Mouse (Mus musculus): ENCODE measurements at regions not wholly inside any gene's neighbourhood (a gene's known extent, or its start where the extent isn't known, plus 50 kb on each side); places are given as distances from the start of the nearest gene placed in this dataset.

DNA sequence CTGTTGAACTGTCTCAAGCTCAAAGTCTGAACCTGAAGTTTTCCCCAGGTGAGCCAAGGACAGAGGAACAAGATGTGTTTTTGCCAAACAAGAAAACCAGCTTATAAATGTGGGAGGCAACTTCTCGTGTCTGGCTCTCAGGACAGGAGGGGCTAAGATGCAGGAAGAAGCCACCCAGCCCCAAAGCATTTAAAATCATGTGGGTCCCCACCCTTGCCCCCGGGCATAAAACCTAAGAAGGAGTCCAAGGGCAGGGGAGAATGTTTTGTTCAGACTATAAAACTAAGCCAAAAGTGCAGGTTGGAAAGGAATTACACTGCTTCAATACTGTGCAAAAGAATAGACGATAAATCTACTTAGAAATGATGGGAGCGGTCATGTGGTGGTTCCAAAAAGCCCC lies 80.7 kb upstream of the Lrig1 start:
- Histone ChIP-seq H3K4me2 (no peak overlapping the region), H3K9me3 (ENCODE audit: control insufficient read depth, low read length) (no peaks in the 10 kb centered on the region), H3K4me1 (ENCODE audit: control insufficient read depth, insufficient read depth, low read length) (no peaks in the 10 kb centered on the region), H3K27ac (ENCODE audit: low read depth, low read length) (no peak overlapping the region), H3K27me3 (ENCODE audit: control insufficient read depth, insufficient read depth, low read length) (no peaks in the 10 kb centered on the region), H3K36me3 (ENCODE audit: control insufficient read depth, insufficient read depth, low read length) (no peaks in the 10 kb centered on the region), H3K4me3 (ENCODE audit: low read depth, low read length) (no peak overlapping the region), H3K9ac (ENCODE audit: low read length) (no peak overlapping the region)
- no peak for DNase-seq (ENCODE audit: low spot score, missing footprints)
- ATAC-seq (ENCODE audit: low FRiP score) = no peak
- 85% methylated on average over 4 of the region's 4 CpGs for WGBS

DNA sequence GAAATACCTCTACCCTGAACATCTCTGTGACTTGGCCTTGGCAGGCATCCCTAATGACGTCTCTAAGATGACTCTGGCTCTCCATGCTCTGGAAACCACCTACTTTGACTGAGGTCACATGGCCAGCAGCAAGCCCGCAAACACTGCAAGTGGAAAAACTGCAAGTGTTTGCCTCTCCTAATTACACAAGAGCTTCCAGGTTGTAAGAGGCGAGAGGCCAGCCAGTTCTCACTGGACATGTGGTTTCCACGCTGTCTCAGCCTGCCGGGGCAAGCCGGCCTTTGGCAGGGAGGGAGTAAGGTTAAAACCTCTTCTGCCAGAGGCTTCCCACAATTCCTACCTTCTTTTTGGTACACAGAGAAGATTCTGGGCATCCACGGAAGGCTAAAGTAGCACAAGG lies 79.9 kb upstream of the Lrig1 start:
- no peaks in the 10 kb centered on the region for H3K27me3 ChIP-seq (ENCODE audit: control insufficient read depth, insufficient read depth, low read length)
- H3K4me3 ChIP-seq (ENCODE audit: low read depth, low read length) = no peak overlapping the region
- no peaks in the 10 kb centered on the region for H3K36me3 ChIP-seq (ENCODE audit: control insufficient read depth, insufficient read depth, low read length)
- H3K9ac ChIP-seq (ENCODE audit: low read length) = no peak overlapping the region
- no peaks in the 10 kb centered on the region for H3K9me3 ChIP-seq (ENCODE audit: control insufficient read depth, low read length)
- ATAC-seq (ENCODE audit: low FRiP score) = no peak
- no peak overlapping the region for H3K4me2 ChIP-seq
- H3K27ac ChIP-seq (ENCODE audit: low read depth, low read length) = no peak overlapping the region
- DNase-seq (ENCODE audit: low spot score, missing footprints) = no peak
- WGBS = 84% methylated on average over 7 of the region's 7 CpGs
- no peaks in the 10 kb centered on the region for H3K4me1 ChIP-seq (ENCODE audit: control insufficient read depth, insufficient read depth, low read length)

DNA sequence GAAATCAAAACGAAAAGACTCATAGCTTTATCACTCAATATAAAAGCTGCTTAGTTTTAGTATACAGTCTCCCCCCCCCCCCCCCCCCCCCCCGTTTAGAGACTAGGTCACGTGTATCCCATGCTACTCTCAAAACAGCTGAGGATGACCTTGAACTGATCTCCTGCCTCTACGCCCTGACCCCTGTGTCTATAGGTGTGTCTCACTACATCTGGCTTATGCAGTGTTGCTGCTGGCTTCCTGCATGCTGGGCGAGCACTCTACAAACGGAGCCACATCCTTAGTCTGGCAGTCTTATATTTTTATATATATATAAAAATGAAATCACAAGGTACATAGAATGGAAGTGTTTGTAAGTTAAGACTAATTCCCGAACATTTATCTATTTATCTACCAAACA lies 79.3 kb upstream of the Lrig1 start:
- H3K9ac ChIP-seq (ENCODE audit: low read length) = no peak overlapping the region
- H3K4me3 ChIP-seq (ENCODE audit: low read depth, low read length) = no peak overlapping the region
- 84% methylated on average over 6 of the region's 7 CpGs for WGBS
- H3K27me3 ChIP-seq (ENCODE audit: control insufficient read depth, insufficient read depth, low read length) = no peaks in the 10 kb centered on the region
- H3K36me3 ChIP-seq (ENCODE audit: control insufficient read depth, insufficient read depth, low read length) = no peaks in the 10 kb centered on the region
- H3K9me3 ChIP-seq (ENCODE audit: control insufficient read depth, low read length) = no peaks in the 10 kb centered on the region
- H3K4me2 ChIP-seq = no peak overlapping the region
- H3K27ac ChIP-seq (ENCODE audit: low read depth, low read length) = no peak overlapping the region
- ATAC-seq (ENCODE audit: low FRiP score) (no peak), DNase-seq (ENCODE audit: low spot score, missing footprints) (no peak)
- peaks cover 2% of the 10 kb centered on the region for H3K4me1 ChIP-seq (ENCODE audit: control insufficient read depth, insufficient read depth, low read length)

DNA sequence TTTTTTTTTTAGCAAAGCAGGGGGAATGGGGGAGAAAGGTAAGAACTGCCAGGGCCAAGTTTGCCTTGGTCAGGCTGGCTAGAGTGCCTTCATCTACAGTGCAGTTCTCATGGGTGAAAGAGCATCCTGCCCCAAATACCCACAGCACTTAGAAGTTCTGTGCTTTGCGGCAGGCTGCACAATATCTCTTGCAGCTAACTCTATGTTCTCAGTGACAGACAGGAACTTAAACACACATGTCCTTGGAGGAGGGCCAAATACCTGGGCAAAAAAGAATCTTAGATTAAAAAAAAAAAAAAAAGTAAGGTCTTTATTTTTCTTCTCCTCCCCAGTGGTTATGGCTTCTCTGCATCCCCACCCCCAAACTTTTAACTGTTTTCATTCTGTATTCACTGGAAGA lies 78.8 kb upstream of the Lrig1 start:
- Histone ChIP-seq H3K9me3 (ENCODE audit: control insufficient read depth, low read length) (no peaks in the 10 kb centered on the region), H3K4me2 (no peak overlapping the region), H3K9ac (ENCODE audit: low read length) (no peak overlapping the region), H3K36me3 (ENCODE audit: control insufficient read depth, insufficient read depth, low read length) (no peaks in the 10 kb centered on the region), H3K27me3 (ENCODE audit: control insufficient read depth, insufficient read depth, low read length) (no peaks in the 10 kb centered on the region), H3K4me3 (ENCODE audit: low read depth, low read length) (no peak overlapping the region), H3K27ac (ENCODE audit: low read depth, low read length) (no peak overlapping the region), H3K4me1 (ENCODE audit: control insufficient read depth, insufficient read depth, low read length) (peaks cover 6% of the 10 kb centered on the region)
- DNase-seq (ENCODE audit: low spot score, missing footprints) (no peak), ATAC-seq (ENCODE audit: low FRiP score) (no peak)
- WGBS = 89% methylated on average over 1 of the region's 1 CpGs

DNA sequence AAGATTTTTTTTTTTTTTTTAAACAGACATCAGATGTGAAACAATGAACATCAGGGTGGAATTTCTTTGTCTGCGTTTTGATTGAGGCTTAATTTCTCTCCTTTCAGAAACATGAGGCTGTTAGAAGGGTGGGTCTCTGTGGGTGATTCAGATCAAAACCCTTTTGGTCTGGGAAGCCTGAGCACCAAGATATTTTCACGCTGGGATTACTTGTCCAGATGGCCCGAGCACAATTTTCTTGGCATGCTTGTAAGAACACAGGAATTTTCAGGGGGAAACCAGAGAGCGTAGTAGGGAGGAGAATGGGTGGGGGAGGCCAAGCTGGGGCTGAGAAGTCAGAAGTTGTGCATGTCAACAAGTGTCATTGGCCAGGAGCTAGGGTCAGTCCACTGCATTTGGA lies 76.6 kb upstream of the Lrig1 start:
- H3K9ac ChIP-seq (ENCODE audit: low read length) = no peak overlapping the region
- H3K36me3 ChIP-seq (ENCODE audit: control insufficient read depth, insufficient read depth, low read length) = no peaks in the 10 kb centered on the region
- no peak for ATAC-seq (ENCODE audit: low FRiP score)
- 44% methylated on average over 4 of the region's 4 CpGs for WGBS
- H3K4me3 ChIP-seq (ENCODE audit: low read depth, low read length) = no peak overlapping the region
- no peaks in the 10 kb centered on the region for H3K27me3 ChIP-seq (ENCODE audit: control insufficient read depth, insufficient read depth, low read length)
- no peak overlapping the region for H3K4me2 ChIP-seq
- DNase-seq (ENCODE audit: low spot score, missing footprints) = no peak
- H3K9me3 ChIP-seq (ENCODE audit: control insufficient read depth, low read length) = no peaks in the 10 kb centered on the region
- H3K4me1 ChIP-seq (ENCODE audit: control insufficient read depth, insufficient read depth, low read length) = peaks cover 28% of the 10 kb centered on the region
- H3K27ac ChIP-seq (ENCODE audit: low read depth, low read length) = no peak overlapping the region

DNA sequence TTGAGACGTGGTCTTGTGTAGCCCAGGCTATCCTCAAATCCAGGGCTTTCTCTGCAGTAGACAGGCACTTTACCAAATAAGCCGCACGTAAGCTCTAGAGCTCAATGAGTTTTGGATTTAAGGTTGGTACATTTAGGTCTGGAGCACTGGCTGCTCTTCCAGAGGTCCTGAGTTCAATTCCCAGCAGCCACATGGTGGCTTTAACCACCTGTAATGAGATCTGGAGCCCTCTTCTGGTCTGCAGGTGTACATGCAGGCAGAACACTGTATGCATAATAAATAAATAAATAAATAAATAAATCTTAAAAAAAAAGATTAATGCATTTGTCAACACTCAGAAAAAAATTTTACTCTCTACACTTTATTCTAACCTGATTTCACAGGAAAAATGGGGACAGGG lies 74.9 kb upstream of the Lrig1 start:
- no peaks in the 10 kb centered on the region for H3K27me3 ChIP-seq (ENCODE audit: control insufficient read depth, insufficient read depth, low read length)
- H3K36me3 ChIP-seq (ENCODE audit: control insufficient read depth, insufficient read depth, low read length) = no peaks in the 10 kb centered on the region
- H3K27ac ChIP-seq (ENCODE audit: low read depth, low read length) = peak overlapping the region; percentile 95
- no peaks in the 10 kb centered on the region for H3K9me3 ChIP-seq (ENCODE audit: control insufficient read depth, low read length)
- peaks cover 28% of the 10 kb centered on the region for H3K4me1 ChIP-seq (ENCODE audit: control insufficient read depth, insufficient read depth, low read length)
- no peak overlapping the region for H3K4me3 ChIP-seq (ENCODE audit: low read depth, low read length)
- 94% methylated on average over 3 of the region's 3 CpGs for WGBS
- no peak for ATAC-seq (ENCODE audit: low FRiP score)
- H3K4me2 ChIP-seq = no peak overlapping the region
- DNase-seq (ENCODE audit: low spot score, missing footprints) = no peak
- H3K9ac ChIP-seq (ENCODE audit: low read length) = no peak overlapping the region

DNA sequence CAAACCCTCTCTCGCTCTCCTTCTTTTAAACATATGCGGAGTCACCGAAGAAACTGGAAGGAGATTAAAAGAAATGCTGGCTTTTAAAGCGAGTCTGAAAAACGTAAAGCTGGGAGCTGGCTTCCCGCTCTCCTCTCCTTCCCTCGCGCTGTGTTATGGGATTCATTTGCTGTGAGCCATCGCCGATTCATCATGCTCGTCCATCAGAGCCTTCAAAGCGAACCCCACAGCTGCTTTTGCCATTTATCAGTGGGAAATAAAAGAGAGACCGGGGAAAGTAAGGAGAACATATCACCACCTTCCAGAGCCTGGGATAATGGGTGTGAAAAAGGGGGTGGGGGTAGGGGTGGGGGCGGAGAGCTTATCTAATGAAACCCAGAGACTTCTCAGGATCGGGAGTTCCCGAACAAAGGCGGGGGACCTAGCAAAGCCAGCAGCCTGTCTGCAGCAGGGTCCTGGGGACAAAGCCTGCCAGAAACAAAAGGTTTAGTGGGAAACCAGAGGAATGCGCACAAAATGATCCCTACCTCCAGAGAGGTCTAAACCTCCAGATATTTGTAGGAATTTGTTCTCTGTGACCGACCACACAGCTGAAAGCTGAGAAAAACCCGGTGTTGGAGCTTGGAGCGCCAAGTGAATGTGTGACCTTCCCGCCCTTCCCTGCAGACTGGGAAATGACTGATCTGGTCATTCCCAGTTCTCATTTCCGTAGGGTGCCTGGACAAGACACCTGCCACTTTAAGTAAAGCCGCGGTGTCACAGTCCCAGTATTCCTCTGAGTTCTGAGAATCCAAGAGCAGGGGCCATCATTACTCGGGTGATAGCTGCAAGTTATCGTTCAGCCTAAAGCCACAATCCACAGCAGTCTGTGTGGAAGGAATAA lies 73.9 kb upstream of the Lrig1 start:
- peak; percentile 97 for DNase-seq (ENCODE audit: low spot score, missing footprints)
- peaks cover 28% of the 10 kb centered on the region for H3K4me1 ChIP-seq (ENCODE audit: control insufficient read depth, insufficient read depth, low read length)
- H3K4me3 ChIP-seq (ENCODE audit: low read depth, low read length) = peak overlapping the region; percentile 9; the same call in 1 of the 2 replicates
- no peaks in the 10 kb centered on the region for H3K27me3 ChIP-seq (ENCODE audit: control insufficient read depth, insufficient read depth, low read length)
- ATAC-seq (ENCODE audit: low FRiP score) = peak; percentile 90
- peak overlapping the region; percentile 42 for H3K4me2 ChIP-seq
- WGBS = 1% methylated on average over 27 of the region's 27 CpGs
- peak overlapping the region; percentile 95 for H3K27ac ChIP-seq (ENCODE audit: low read depth, low read length)
- H3K9me3 ChIP-seq (ENCODE audit: control insufficient read depth, low read length) = no peaks in the 10 kb centered on the region
- no peaks in the 10 kb centered on the region for H3K36me3 ChIP-seq (ENCODE audit: control insufficient read depth, insufficient read depth, low read length)
- peak overlapping the region; percentile 70 for H3K9ac ChIP-seq (ENCODE audit: low read length)

DNA sequence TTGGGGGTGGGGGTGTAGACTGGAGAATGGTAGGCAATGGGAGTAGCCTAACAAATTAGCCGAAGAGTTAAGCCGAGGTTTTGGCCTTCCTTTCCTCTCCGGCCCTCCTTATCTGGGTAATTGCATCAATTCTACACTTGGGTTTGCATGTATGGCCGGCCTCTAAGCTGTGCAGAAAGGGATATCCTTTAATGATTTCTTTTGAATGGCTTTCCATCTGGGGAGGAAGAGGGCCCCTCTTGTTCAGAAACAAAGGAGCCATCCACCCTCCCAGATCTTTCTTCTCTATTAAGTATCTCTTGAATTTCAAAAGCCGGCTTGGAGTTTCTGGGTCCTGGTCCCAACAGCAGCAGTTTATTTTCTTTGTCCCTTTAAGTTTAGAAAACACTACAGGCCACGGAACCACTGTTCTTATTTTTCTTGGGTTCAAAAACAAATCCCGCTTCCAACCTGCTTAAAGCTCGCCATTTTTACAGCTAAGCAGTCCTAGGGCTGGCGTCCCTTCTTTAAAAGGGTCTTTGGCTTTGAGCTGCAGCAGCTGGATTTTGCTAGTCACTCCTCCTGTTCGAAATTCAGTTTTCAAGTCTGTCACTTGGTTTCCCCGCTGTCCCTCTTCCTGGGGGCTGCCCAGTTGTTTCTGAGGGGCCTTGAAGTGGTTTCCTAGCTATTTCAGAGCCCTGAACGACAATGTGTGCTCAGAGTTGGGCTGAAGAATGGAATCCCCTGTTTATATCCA lies 73.1 kb upstream of the Lrig1 start:
- WGBS = 8% methylated on average over 12 of the region's 12 CpGs
- H3K9me3 ChIP-seq (ENCODE audit: control insufficient read depth, low read length) = no peaks in the 10 kb centered on the region
- H3K4me2 ChIP-seq = peak overlapping the region; percentile 42
- H3K9ac ChIP-seq (ENCODE audit: low read length) = peak overlapping the region; percentile 70
- DNase-seq (ENCODE audit: low spot score, missing footprints) (no peak), ATAC-seq (ENCODE audit: low FRiP score) (peak; percentile 60)
- peaks cover 28% of the 10 kb centered on the region for H3K4me1 ChIP-seq (ENCODE audit: control insufficient read depth, insufficient read depth, low read length)
- no peaks in the 10 kb centered on the region for H3K27me3 ChIP-seq (ENCODE audit: control insufficient read depth, insufficient read depth, low read length)
- peak overlapping the region; percentile 9; the same call in 1 of the 2 replicates for H3K4me3 ChIP-seq (ENCODE audit: low read depth, low read length)
- H3K27ac ChIP-seq (ENCODE audit: low read depth, low read length) = peak overlapping the region; percentile 95
- H3K36me3 ChIP-seq (ENCODE audit: control insufficient read depth, insufficient read depth, low read length) = no peaks in the 10 kb centered on the region

DNA sequence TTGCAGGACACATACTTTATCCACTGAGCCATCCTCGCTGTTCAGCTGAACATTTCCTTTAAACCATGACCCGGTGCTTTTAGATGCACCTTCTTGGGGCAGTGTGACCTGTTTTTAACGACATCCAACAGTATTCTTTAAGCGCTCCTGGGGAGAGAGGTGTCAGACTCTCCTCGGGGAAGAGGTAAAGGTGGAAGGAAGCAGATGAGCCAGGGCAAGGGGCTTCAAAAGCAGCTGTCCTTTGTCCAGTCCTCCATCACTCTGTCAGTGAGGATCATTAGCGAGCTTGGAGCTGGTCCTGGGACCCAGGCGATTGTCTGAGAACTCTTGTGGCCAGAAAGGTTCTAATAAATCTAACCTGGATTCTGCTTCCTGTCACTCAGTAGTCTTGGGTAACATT lies 72.4 kb upstream of the Lrig1 start:
- Histone ChIP-seq H3K27me3 (ENCODE audit: control insufficient read depth, insufficient read depth, low read length) (no peaks in the 10 kb centered on the region), H3K4me2 (no peak overlapping the region; the same call in 1 of the 2 replicates), H3K36me3 (ENCODE audit: control insufficient read depth, insufficient read depth, low read length) (no peaks in the 10 kb centered on the region), H3K4me3 (ENCODE audit: low read depth, low read length) (no peak overlapping the region), H3K4me1 (ENCODE audit: control insufficient read depth, insufficient read depth, low read length) (peaks cover 28% of the 10 kb centered on the region), H3K9me3 (ENCODE audit: control insufficient read depth, low read length) (no peaks in the 10 kb centered on the region), H3K27ac (ENCODE audit: low read depth, low read length) (peak overlapping the region; percentile 95), H3K9ac (ENCODE audit: low read length) (peak overlapping the region; percentile 2; the same call in 1 of the 2 replicates)
- WGBS = 29% methylated on average over 7 of the region's 7 CpGs
- DNase-seq (ENCODE audit: low spot score, missing footprints) (peak; percentile 91), ATAC-seq (ENCODE audit: low FRiP score) (no peak)
